Mouse (Mus musculus) G1E (cell line): ENCODE results near the gene Gm20671. TPM values are rescaled to one million over a fixed set of nuclear protein-coding genes. Genes with fewer than 3 reads are reported as not detected.
"Not testable (repeated sequence)": the region's sequence is repeated elsewhere in the genome, so short reads cannot be mapped to it uniquely, and the experiment has no call there.

ENCODE experiments used
- ATAC-seq: 2 replicates; pipeline ENCODE4 v1.8.0; 2016; ENCODE audit warnings: mild to moderate bottlenecking; ENCODE audit not compliant: insufficient number of reproducible peaks, poor library complexity, low FRiP score, severe bottlenecking; ENCODE audit errors: extremely low read depth
- DNase-seq: peaks from one replicate; pipeline ENCODE4 v3.0.0; 2012; ENCODE audit warnings: low spot score
- H3K27me3 ChIP-seq: 2 replicates; pipeline ENCODE4 v1.6.1; 2012; ENCODE audit warnings: mild to moderate bottlenecking, low read length, inconsistent platforms; ENCODE audit not compliant: insufficient read depth
- H3K36me3 ChIP-seq: replicated peaks from 2 replicates; pipeline ENCODE3; 2012; ENCODE audit warnings: mild to moderate bottlenecking, inconsistent platforms
- H3K4me1 ChIP-seq: 2 replicates; pipeline ENCODE4 v1.6.1; 2012; ENCODE audit warnings: low read depth, low read length, inconsistent platforms, mixed read lengths; ENCODE audit not compliant: insufficient read depth
- H3K4me3 ChIP-seq: 2 replicates; pipeline ENCODE4 v1.5.1; 2012; ENCODE audit warnings: low read depth, mild to moderate bottlenecking, inconsistent platforms, low read length, moderate library complexity, mixed read lengths
- H3K9me3 ChIP-seq: replicated peaks from 2 replicates; pipeline ENCODE4 v1.6.1; 2012; ENCODE audit warnings: inconsistent platforms
- CTCF ChIP-seq: IDR thresholded peaks from 2 replicates; pipeline ENCODE4 v1.5.1; 2012; ENCODE audit warnings: low read depth, low read length, inconsistent platforms, mixed read lengths
- GATA1 ChIP-seq: IDR thresholded peaks from 2 replicates; pipeline ENCODE4 v1.6.1; 2012; ENCODE audit warnings: borderline replicate concordance, low read length, inconsistent platforms, mixed read lengths
- GATA2 ChIP-seq: IDR thresholded peaks from 2 replicates; pipeline ENCODE4 v1.6.1; 2012; ENCODE audit warnings: low read depth, low read length, inconsistent platforms, borderline replicate concordance
- POLR2AphosphoS5 ChIP-seq: IDR thresholded peaks from 2 replicates; pipeline ENCODE4 v1.6.1; 2012; ENCODE audit warnings: low read depth, low read length, inconsistent platforms; ENCODE audit not compliant: insufficient replicate concordance
- TAL1 ChIP-seq: conservative IDR thresholded peaks from 2 replicates; pipeline ENCODE4 v1.6.1; 2012; ENCODE audit warnings: low read depth, low read length, inconsistent platforms, mixed read lengths
- polyA plus RNA-seq: library from polyadenylated mRNA; stranded (reverse); fragments of >175 nt; gene quantifications from 2 replicates; pipeline ENCODE4 v1.2.3, GENCODE M21; 2012
- total RNA-seq, 2 experiments: library from RNA; stranded (forward) in 1 of 2; stranded (reverse) in 1 of 2; fragments of 200-1000 nt in 1 of 2; fragments of >200 nt in 1 of 2; fragmentation: Nextera tagmentation in 1 of 2; gene quantifications; 2 replicates each; pipeline ENCODE4 v1.2.3; 2014 to 2017

The Gm20671 gene
- total and polyA plus RNA-seq, 3 experiments = 2.3 to 12.9 TPM; not detected in 1

DNA sequence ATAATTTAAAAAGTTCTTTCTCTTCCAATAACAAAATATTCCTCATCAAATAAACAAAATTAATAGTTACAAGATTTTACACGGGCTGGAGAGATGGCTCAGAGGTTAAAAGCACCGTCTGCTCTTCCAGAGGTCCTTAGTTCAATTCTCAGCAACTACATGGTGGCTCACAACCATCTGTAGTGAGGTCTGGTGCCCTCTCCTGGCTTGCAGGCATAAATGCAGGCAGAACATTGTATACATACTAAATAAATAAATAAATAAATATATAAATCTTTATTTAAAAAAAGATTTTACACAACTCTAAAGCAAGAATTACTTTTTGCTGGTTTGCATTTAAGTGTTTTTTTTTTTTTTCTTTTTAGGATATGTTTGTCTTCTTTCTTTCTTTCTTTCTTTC lies 13.1 kb upstream of the Gm20671 start:
- TF ChIP-seq POLR2AphosphoS5 = no peak
- DNase-seq (no peak), ATAC-seq (no peak)
- Histone ChIP-seq H3K9me3 (no peaks in the 10 kb centered on the region), H3K36me3 (peaks cover 89% of the 10 kb centered on the region), H3K27me3 (no peaks in the 10 kb centered on the region), H3K4me1 (peaks cover 5% of the 10 kb centered on the region), H3K4me3 (no peak overlapping the region)

DNA sequence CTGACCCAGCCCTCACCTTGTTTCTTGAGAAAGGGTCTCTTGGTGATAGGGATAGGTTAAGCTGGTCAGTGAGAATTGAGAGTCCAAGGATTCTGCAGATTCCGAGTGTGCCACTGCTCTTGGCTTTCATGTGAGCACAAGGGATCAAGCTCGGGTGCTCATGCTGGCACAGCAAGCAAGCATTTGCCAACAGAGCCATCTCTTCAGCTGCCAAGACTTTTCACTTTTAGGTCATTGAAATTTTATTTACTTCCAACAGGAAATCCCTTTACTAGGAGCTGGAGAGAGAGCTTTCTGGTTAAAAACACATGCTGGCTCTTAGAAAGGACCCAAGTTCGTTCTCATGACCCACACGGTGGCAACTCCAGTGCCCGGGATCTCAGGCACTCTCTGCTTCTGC lies 10.1 kb upstream of the Gm20671 start:
- Histone ChIP-seq H3K4me3 (no peak overlapping the region), H3K9me3 (no peaks in the 10 kb centered on the region), H3K36me3 (peaks cover 87% of the 10 kb centered on the region), H3K4me1 (peaks cover 15% of the 10 kb centered on the region), H3K27me3 (no peaks in the 10 kb centered on the region)
- TF ChIP-seq TAL1 (no peak), GATA1 (no peak), GATA2 (no peak), CTCF (no peak), POLR2AphosphoS5 (no peak)
- ATAC-seq = no peak
- DNase-seq = no peak

GRCm38 (mm10) chr5:32834497-32834896 lies 7.6 kb upstream of the Gm20671 start:
- Histone ChIP-seq H3K4me1 (peaks cover 15% of the 10 kb centered on the region), H3K36me3 (peaks cover 93% of the 10 kb centered on the region), H3K27me3 (no peaks in the 10 kb centered on the region), H3K9me3 (no peaks in the 10 kb centered on the region), H3K4me3 (no peak overlapping the region)
- DNase-seq = no peak
- TF ChIP-seq POLR2AphosphoS5 (no peak), TAL1 (peak; percentile 64)
- ATAC-seq = peak; percentile 22; the same call in 1 of the 2 replicates

DNA sequence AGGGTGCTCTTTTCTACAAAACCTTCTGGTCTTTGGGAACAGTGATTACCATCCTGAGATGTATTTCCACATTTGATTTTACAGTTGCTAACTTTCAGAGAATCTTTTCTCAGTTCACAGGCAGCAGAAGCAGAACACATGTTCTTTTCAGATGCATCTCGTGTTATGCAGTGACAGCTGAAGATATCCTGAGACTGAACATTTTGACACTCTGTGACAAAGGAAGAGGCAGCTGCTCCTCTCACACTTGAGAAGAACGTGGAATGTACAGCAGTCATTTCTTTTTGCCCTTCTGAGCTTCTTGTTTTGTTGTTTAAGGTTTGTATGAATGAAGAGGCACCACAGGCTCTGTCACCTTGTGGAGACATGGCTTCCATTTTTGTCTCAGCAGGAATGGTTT lies 3.1 kb upstream of the Gm20671 start:
- Histone ChIP-seq H3K36me3 (peaks cover 91% of the 10 kb centered on the region), H3K9me3 (no peaks in the 10 kb centered on the region), H3K4me3 (no peak overlapping the region), H3K4me1 (peaks cover 10% of the 10 kb centered on the region), H3K27me3 (no peaks in the 10 kb centered on the region)
- TF ChIP-seq GATA1 = no peak
- TF ChIP-seq POLR2AphosphoS5 = no peak
- TF ChIP-seq GATA2 = no peak
- no peak for TF ChIP-seq CTCF
- no peak for TF ChIP-seq TAL1
- ATAC-seq = no peak
- DNase-seq = no peak

- peaks cover 83% of the 10 kb centered on the region for H3K36me3 ChIP-seq
- H3K9me3 ChIP-seq, H3K27me3 ChIP-seq, H3K4me1 ChIP-seq, DNase-seq, H3K4me3 ChIP-seq, ATAC-seq: not testable (repeated sequence)
These were observed 1.9 kb upstream of the Gm20671 start for GRCm38 (mm10) chr5:32828766-32829165.

DNA sequence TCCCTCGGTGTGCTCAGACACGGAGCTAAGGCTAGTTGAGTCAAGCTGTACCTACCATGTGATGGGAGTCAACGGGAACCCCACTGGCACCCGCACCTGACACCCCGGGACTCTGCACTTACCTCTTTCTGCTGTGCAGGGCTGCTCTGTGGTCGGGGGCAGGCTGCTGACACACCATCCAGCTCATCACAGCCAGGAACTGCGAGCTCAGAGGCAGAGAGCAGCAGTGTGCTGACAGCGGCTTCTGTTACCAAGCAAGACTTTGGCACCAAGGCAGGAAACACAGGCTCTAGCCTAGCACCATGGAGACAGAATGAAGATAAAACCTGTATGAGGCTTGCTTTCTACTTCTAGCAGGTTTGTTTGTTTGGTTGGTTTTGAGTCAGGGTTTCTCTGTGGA lies 6.4 kb downstream of the Gm20671 start:
- no peak for ATAC-seq
- Histone ChIP-seq H3K27me3 (no peaks in the 10 kb centered on the region), H3K9me3 (no peaks in the 10 kb centered on the region), H3K4me1 (no peaks in the 10 kb centered on the region), H3K36me3 (peaks cover 82% of the 10 kb centered on the region), H3K4me3 (no peak overlapping the region)
- TF ChIP-seq TAL1 (no peak), GATA2 (no peak), GATA1 (no peak), POLR2AphosphoS5 (no peak), CTCF (no peak)
- DNase-seq = no peak

GRCm38 (mm10) chr5:32815396-32815795 lies 11.5 kb downstream of the Gm20671 start:
- no peak for TF ChIP-seq TAL1
- TF ChIP-seq GATA1 = no peak
- TF ChIP-seq GATA2 = no peak
- TF ChIP-seq POLR2AphosphoS5 = no peak
- no peak for TF ChIP-seq CTCF
- Histone ChIP-seq H3K4me1 (no peaks in the 10 kb centered on the region), H3K36me3 (peaks cover 84% of the 10 kb centered on the region), H3K9me3 (no peaks in the 10 kb centered on the region), H3K4me3 (no peak overlapping the region), H3K27me3 (no peaks in the 10 kb centered on the region)
- DNase-seq (no peak), ATAC-seq (no peak)

DNA sequence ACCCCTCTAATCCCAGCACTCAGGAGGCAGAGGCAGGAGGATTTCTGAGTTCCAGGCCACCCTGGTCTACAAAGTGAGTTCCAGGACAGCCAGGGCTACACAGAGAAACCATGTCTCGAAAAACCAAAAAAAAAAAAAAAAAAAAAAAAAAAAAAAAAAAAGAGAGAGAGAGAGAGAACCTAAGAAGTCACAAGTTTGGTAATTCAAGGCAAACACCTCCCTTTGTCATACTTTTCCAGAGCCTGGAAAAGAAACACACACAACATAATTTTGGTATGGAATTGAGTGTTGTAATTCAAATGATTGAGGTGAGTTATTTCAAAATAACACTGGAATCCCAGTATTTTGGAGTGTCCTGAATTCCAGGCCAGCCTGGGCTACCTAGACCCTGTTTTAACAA lies 40.5 kb downstream of the Gm20671 start:
- not testable (repeated sequence) for H3K27me3 ChIP-seq, DNase-seq, H3K9me3 ChIP-seq, H3K4me3 ChIP-seq, ATAC-seq
- Histone ChIP-seq H3K4me1 (peaks cover 15% of the 10 kb centered on the region), H3K36me3 (peaks cover 53% of the 10 kb centered on the region)
